Mouse (Mus musculus): Measurements from ENCODE around the gene Slc22a3. TPM values are rescaled to one million over a fixed set of nuclear protein-coding genes. Genes with fewer than 3 reads are reported as not detected.

The Slc22a3 gene
- polyA plus RNA-seq, 1 experiment from 2014 or later = 0.46 TPM

DNA sequence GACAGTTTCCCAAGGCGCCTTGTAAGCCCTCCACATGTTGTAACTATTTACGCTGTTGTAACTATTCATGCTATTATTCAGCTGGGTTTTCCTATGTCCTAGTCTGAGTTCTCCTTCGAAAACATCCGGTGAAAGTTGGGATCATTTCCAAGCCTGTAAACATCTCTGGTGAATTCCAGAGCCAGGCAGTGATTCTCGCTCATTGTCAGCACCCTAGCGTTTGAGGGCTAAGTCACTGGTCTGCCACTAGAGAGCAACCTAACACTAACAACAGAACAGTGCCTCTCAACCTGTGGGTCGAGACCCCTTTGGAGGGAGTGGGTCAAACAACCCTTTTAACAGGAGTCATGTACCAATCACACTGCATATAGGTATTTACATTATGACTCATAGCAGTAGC is 104.1 kb downstream of the Slc22a3 start:
- no peak overlapping the region for H3K4me2 ChIP-seq (ENCODE audit: low read depth, low read length)
- H3K27ac ChIP-seq (ENCODE audit: low read length) = no peak overlapping the region
- no peak overlapping the region for H3K4me3 ChIP-seq (replicated peaks; ENCODE audit: low read length)
- WGBS = 55% methylated on average over 7 of the region's 7 CpGs
- H3K36me3 ChIP-seq (ENCODE audit: control insufficient read depth, insufficient read depth, low read length) = no peaks in the 10 kb centered on the region
- ATAC-seq (ENCODE audit: insufficient read depth, low FRiP score) = peak; percentile 37; the same call in 1 of the 2 replicates
- H3K4me1 ChIP-seq (ENCODE audit: control insufficient read depth, insufficient read depth, low read length) = no peaks in the 10 kb centered on the region
- no peaks in the 10 kb centered on the region for H3K9me3 ChIP-seq (replicated peaks; ENCODE audit: control insufficient read depth, low read length)
- no peak overlapping the region; the same call in 1 of the 2 replicates for H3K9ac ChIP-seq (ENCODE audit: low read length)
- no peaks in the 10 kb centered on the region for H3K27me3 ChIP-seq (ENCODE audit: control insufficient read depth, insufficient read depth, low read length)

DNA sequence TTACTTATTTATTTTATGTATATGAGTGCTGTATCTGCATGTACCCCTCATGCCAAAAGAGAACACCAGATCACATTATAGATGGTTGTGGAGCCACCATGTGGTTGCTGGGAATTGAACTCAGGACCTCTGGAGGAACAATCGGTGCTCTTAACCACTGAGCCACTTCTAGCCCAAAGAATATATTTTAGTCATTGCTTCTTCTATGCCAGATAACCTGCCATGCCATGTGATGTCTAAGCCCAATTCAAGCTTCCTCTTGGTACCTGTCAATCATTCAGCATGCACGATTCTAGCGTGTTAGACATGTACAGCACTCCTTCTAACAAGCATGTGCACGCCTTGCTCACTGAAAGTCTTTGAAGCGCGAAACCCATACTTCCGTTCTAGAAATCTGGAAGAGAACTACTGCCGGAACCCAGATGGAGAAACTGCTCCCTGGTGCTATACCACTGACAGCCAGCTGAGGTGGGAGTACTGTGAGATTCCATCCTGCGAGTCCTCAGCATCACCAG is 111.3 kb downstream of the Slc22a3 start:
- H3K9me3 ChIP-seq (replicated peaks; ENCODE audit: control insufficient read depth, low read length) = no peaks in the 10 kb centered on the region
- H3K4me2 ChIP-seq (ENCODE audit: low read depth, low read length) = no peak overlapping the region
- H3K4me3 ChIP-seq (replicated peaks; ENCODE audit: low read length) = no peak overlapping the region
- H3K27me3 ChIP-seq (ENCODE audit: control insufficient read depth, insufficient read depth, low read length) = no peaks in the 10 kb centered on the region; the same call in 1 of the 2 replicates
- 88% methylated on average over 9 of the region's 9 CpGs for WGBS
- H3K27ac ChIP-seq (ENCODE audit: low read length) = no peak overlapping the region
- H3K9ac ChIP-seq (ENCODE audit: low read length) = no peak overlapping the region
- H3K36me3 ChIP-seq (ENCODE audit: control insufficient read depth, insufficient read depth, low read length) = no peaks in the 10 kb centered on the region
- H3K4me1 ChIP-seq (ENCODE audit: control insufficient read depth, insufficient read depth, low read length) = no peaks in the 10 kb centered on the region
- no peak for ATAC-seq (ENCODE audit: insufficient read depth, low FRiP score)

DNA sequence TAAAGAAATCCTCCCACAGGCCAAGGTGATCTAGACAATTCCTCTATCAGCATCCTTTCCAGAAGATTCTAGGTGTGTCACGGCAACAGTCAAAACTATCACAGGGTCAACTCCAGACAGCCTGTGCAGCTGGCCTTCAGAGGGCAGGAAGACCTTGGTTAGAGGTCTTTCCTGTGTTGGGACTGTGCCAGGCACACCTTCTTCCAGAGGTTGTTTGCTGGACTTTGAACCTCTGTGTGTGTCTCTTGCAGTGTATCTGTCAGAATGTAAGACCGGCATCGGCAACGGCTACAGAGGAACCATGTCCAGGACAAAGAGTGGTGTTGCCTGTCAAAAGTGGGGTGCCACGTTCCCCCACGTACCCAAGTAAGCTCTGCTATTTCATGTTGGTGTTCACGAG is 119.3 kb downstream of the Slc22a3 start:
- no peaks in the 10 kb centered on the region for H3K36me3 ChIP-seq (ENCODE audit: control insufficient read depth, insufficient read depth, low read length)
- no peak overlapping the region for H3K27ac ChIP-seq (ENCODE audit: low read length)
- H3K4me3 ChIP-seq (replicated peaks; ENCODE audit: low read length) = no peak overlapping the region
- no peaks in the 10 kb centered on the region for H3K27me3 ChIP-seq (ENCODE audit: control insufficient read depth, insufficient read depth, low read length)
- 93% methylated on average over 7 of the region's 7 CpGs for WGBS
- no peaks in the 10 kb centered on the region for H3K9me3 ChIP-seq (replicated peaks; ENCODE audit: control insufficient read depth, low read length)
- H3K9ac ChIP-seq (ENCODE audit: low read length) = no peak overlapping the region
- H3K4me1 ChIP-seq (ENCODE audit: control insufficient read depth, insufficient read depth, low read length) = no peaks in the 10 kb centered on the region
- no peak for ATAC-seq (ENCODE audit: insufficient read depth, low FRiP score)
- H3K4me2 ChIP-seq (ENCODE audit: low read depth, low read length) = no peak overlapping the region

DNA sequence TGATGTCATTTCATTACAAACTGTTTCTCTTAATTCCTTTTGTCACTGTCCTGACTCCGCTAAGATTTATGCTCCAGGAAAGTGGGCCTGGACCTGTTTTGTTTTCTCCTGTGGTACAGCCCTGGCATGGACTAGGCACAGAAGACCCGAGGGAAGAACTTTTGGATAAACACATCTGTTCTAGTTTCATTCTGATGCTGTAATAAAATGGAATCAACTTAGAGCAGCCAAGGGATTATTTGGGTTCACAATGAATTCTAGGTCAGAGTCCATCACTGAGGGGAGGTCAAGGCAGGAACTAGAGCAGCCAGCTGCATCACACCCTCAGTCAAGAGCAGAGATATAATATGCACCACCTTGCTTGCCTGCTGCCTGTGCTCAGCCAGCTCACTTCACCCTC is 119.7 kb downstream of the Slc22a3 start:
- no peaks in the 10 kb centered on the region for H3K36me3 ChIP-seq (ENCODE audit: control insufficient read depth, insufficient read depth, low read length)
- no peak for ATAC-seq (ENCODE audit: insufficient read depth, low FRiP score)
- 62% methylated on average over 2 of the region's 2 CpGs for WGBS
- H3K4me1 ChIP-seq (ENCODE audit: control insufficient read depth, insufficient read depth, low read length) = no peaks in the 10 kb centered on the region
- H3K27me3 ChIP-seq (ENCODE audit: control insufficient read depth, insufficient read depth, low read length) = no peaks in the 10 kb centered on the region
- no peak overlapping the region for H3K4me3 ChIP-seq (replicated peaks; ENCODE audit: low read length)
- no peaks in the 10 kb centered on the region for H3K9me3 ChIP-seq (replicated peaks; ENCODE audit: control insufficient read depth, low read length)
- no peak overlapping the region for H3K27ac ChIP-seq (ENCODE audit: low read length)
- no peak overlapping the region for H3K4me2 ChIP-seq (ENCODE audit: low read depth, low read length)
- no peak overlapping the region for H3K9ac ChIP-seq (ENCODE audit: low read length)

DNA sequence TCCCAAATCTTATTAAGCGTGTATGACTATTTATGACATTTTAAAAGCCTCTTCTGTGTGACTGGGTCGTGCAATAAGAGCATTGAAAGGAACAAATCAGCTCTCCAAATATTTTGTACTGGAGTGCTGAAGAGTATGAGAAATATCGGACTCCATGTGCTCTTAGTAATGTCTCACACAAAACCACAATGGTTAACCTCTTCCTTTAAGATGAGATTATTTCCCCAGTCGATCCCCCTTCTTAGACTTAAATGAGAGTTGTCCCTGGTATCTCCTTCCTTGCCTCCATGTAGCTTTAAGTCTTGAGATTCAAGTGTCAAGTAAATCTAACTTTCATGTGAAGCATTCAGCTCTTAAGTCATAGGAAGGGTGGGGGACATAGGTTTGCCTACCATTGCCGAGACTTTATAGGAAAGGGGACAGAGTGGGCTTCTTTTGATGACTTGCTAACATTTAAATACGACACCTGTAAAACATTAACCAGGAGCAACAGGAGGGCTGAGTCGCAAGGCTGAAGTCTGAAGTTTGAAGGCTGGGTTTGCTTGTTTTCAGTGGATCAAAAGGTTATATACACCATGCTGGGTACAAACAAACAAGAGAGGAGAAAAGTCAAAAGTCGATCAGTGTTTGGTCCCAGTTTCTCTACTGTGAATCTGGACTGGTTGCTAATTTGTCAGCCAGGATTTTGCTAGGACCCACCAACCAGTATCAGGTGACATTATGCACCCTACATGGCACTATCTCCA is 122.3 kb downstream of the Slc22a3 start:
- WGBS = 56% methylated on average over 8 of the region's 8 CpGs
- Histone ChIP-seq H3K9ac (ENCODE audit: low read length) (no peak overlapping the region), H3K27me3 (ENCODE audit: control insufficient read depth, insufficient read depth, low read length) (no peaks in the 10 kb centered on the region), H3K36me3 (ENCODE audit: control insufficient read depth, insufficient read depth, low read length) (no peaks in the 10 kb centered on the region), H3K9me3 (replicated peaks; ENCODE audit: control insufficient read depth, low read length) (no peaks in the 10 kb centered on the region), H3K4me3 (replicated peaks; ENCODE audit: low read length) (no peak overlapping the region), H3K4me2 (ENCODE audit: low read depth, low read length) (no peak overlapping the region), H3K27ac (ENCODE audit: low read length) (no peak overlapping the region), H3K4me1 (ENCODE audit: control insufficient read depth, insufficient read depth, low read length) (no peaks in the 10 kb centered on the region)
- no peak for ATAC-seq (ENCODE audit: insufficient read depth, low FRiP score)

DNA sequence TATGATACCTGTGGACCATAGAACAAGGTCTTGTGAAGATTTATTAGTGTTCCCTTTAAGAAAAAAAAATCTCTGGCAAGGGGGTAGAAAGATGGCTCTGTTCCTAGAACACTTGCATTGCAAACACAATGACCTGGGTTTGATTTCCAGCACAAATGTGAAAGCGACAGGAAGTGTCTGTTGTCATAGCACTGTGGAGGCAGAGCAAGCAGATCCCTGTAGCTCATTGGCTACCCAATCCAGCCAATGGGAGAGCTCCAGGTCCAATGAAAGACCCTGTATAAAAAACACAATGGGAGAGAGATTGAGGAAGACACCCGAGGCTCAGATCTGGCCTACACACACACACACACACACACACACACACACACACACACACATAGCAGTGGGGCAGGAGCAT is 125.0 kb downstream of the Slc22a3 start:
- ATAC-seq (ENCODE audit: insufficient read depth, low FRiP score) = no peak
- H3K9ac ChIP-seq (ENCODE audit: low read length) = no peak overlapping the region
- whole genome bisulfite sequencing = 38% methylated on average over 2 of the region's 2 CpGs
- no peak overlapping the region for H3K27ac ChIP-seq (ENCODE audit: low read length)
- no peaks in the 10 kb centered on the region for H3K4me1 ChIP-seq (ENCODE audit: control insufficient read depth, insufficient read depth, low read length)
- no peaks in the 10 kb centered on the region for H3K9me3 ChIP-seq (replicated peaks; ENCODE audit: control insufficient read depth, low read length)
- H3K4me2 ChIP-seq (ENCODE audit: low read depth, low read length) = no peak overlapping the region
- H3K36me3 ChIP-seq (ENCODE audit: control insufficient read depth, insufficient read depth, low read length) = no peaks in the 10 kb centered on the region
- no peak overlapping the region for H3K4me3 ChIP-seq (replicated peaks; ENCODE audit: low read length)
- H3K27me3 ChIP-seq (ENCODE audit: control insufficient read depth, insufficient read depth, low read length) = no peaks in the 10 kb centered on the region

DNA sequence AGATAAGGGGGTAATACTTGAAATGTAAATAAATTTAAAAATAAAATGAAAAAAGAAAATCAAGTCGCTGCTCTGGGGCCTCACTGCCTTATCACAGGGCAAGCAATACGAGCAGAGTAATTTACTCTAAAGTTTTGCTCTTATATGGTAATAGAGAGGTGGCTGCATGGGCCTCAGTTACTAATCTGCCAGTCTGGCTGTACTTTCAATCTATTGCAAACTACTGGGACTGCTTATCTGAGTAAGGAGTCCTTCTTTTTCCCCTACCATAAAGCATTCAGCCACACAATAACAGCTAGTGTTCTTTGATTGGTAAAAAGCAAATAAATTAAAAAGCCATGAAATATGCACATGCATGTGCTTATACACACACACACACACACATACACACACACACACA is 125.9 kb downstream of the Slc22a3 start:
- no peaks in the 10 kb centered on the region for H3K27me3 ChIP-seq (ENCODE audit: control insufficient read depth, insufficient read depth, low read length)
- no peak overlapping the region for H3K4me3 ChIP-seq (replicated peaks; ENCODE audit: low read length)
- H3K9ac ChIP-seq (ENCODE audit: low read length) = no peak overlapping the region
- no peak; the same call in 1 of the 2 replicates for ATAC-seq (ENCODE audit: insufficient read depth, low FRiP score)
- no peak overlapping the region for H3K4me2 ChIP-seq (ENCODE audit: low read depth, low read length)
- H3K27ac ChIP-seq (ENCODE audit: low read length) = no peak overlapping the region
- H3K9me3 ChIP-seq (replicated peaks; ENCODE audit: control insufficient read depth, low read length) = no peaks in the 10 kb centered on the region
- 49% methylated on average over 2 of the region's 2 CpGs for WGBS
- H3K36me3 ChIP-seq (ENCODE audit: control insufficient read depth, insufficient read depth, low read length) = no peaks in the 10 kb centered on the region
- H3K4me1 ChIP-seq (ENCODE audit: control insufficient read depth, insufficient read depth, low read length) = no peaks in the 10 kb centered on the region

DNA sequence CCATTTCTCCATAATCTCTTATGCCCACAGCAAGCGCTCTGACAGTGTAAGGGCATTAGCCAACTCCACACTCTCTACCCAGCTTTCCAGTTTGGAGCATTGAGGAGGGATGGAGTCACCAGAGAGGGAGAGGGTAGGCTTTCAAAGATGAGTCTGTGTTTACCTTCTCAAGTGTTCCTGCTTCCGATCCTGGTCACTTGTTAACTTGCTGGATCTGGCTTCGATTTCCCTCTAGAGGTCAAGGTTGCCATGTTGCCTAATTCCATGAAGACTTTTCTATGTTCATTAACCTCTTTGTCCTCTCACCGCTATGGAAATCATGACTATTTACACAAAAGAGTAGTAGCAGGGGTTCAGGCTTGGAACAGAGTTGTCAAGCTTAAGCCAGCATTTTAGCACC is 127.2 kb downstream of the Slc22a3 start:
- no peak for ATAC-seq (ENCODE audit: insufficient read depth, low FRiP score)
- Histone ChIP-seq H3K9ac (ENCODE audit: low read length) (no peak overlapping the region), H3K4me2 (ENCODE audit: low read depth, low read length) (no peak overlapping the region), H3K4me1 (ENCODE audit: control insufficient read depth, insufficient read depth, low read length) (no peaks in the 10 kb centered on the region), H3K27me3 (ENCODE audit: control insufficient read depth, insufficient read depth, low read length) (no peaks in the 10 kb centered on the region), H3K27ac (ENCODE audit: low read length) (no peak overlapping the region), H3K9me3 (replicated peaks; ENCODE audit: control insufficient read depth, low read length) (no peaks in the 10 kb centered on the region), H3K36me3 (ENCODE audit: control insufficient read depth, insufficient read depth, low read length) (no peaks in the 10 kb centered on the region), H3K4me3 (replicated peaks; ENCODE audit: low read length) (no peak overlapping the region)
- 82% methylated on average over 4 of the region's 4 CpGs for WGBS

DNA sequence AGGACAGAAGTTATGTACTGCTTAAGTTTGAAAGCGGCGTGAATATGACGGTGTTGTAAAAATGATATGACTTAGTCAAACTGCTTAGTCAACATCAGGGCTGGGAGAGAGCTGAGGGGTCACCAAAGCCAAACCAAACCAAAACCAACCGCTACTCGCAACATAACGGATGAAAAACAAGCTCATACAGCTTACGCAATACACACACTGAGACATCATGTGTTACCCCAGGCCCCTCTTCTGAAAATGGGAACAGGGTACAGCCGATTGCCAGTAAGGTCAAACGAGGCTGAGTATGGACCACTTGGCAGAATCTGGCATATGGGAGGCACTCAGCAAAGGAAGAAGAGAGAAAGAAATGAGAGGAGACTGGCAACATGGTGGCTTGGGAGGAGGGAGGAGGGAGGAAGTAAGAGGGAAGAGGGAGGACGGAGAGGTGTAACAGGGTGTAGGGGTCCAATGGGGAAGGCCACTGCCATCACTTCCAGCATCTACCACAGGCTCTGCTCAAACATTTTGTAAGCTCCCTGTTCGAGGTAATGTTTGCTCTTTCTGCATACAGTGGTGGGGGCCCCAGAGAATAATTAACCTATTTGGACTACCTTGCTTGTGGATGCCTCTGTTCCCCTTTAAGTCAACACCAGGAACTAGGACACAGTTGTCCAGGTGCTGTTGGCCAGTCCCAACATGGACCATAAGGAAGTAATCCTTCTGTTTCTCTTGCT is 129.4 kb downstream of the Slc22a3 start, which contains the start of gene Plg:
TSS of gene Plg (plus strand) at position 628 of the 725 bp plus-strand sequence.
- no peak within 1 kb of the TSS for H3K9ac ChIP-seq (ENCODE audit: low read length)
- no peaks in the 10 kb centered on the region for H3K9me3 ChIP-seq (replicated peaks; ENCODE audit: control insufficient read depth, low read length)
- no peak for ATAC-seq (ENCODE audit: insufficient read depth, low FRiP score)
- H3K4me3 ChIP-seq (replicated peaks; ENCODE audit: low read length) = no peak within 1 kb of the TSS
- no peaks in the 10 kb centered on the region for H3K4me1 ChIP-seq (ENCODE audit: control insufficient read depth, insufficient read depth, low read length)
- H3K4me2 ChIP-seq (ENCODE audit: low read depth, low read length) = no peak within 1 kb of the TSS
- WGBS = 79% methylated on average over 11 of the region's 11 CpGs
- H3K36me3 ChIP-seq (ENCODE audit: control insufficient read depth, insufficient read depth, low read length) = no peaks in the 10 kb centered on the region
- no peaks in the 10 kb centered on the region for H3K27me3 ChIP-seq (ENCODE audit: control insufficient read depth, insufficient read depth, low read length)
- no peak within 1 kb of the TSS for H3K27ac ChIP-seq (ENCODE audit: low read length)

Measured in stomach, embryonic 16.5 days (tissue).